Mouse (Mus musculus): ENCODE data around the gene Tldc1.

DNA sequence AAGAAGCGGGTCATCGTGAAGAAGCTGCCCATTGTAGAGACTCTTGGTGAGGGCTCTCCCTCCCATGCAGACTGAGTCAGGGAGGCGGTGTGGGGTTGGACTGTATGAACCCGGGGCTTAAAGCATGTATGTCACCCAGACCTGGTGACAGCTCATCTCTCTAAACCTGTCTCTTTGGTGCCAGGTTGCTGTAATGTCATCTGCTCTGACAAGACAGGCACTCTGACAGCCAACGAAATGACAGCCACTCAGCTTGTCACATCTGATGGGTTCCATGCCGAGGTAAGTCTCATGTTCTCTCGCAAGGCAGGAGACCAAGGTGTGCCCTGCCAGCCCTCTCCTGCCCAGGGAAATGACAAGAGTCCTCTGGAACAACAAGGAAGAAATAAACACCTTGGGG, 35.8 kb downstream of the Tldc1 start:
- no peak for TF ChIP-seq POLR2A (IDR thresholded peaks at IDR 0.05; ENCODE audit: low read depth, low read length)
- TF ChIP-seq CTCF (IDR thresholded peaks at IDR 0.05; ENCODE audit: borderline replicate concordance, insufficient read depth, low read length), result no peak

Measured in embryonic fibroblast, embryonic 13.5 days (primary cell).